Mouse (Mus musculus): ENCODE measurements around the gene Olfr164. TPM values are rescaled to one million over a fixed set of nuclear protein-coding genes. Genes with fewer than 3 reads are reported as not detected.

Gene Olfr164
- not detected in 2 replicates for polyA plus RNA-seq (2012; rRNA removed; ENCODE audit: low replicate concordance)

GRCm38 (mm10) chr16:19313964-19314363 is at the start of gene Olfr164:
Gene Olfr164 (minus strand): TSS chr16:19314064.

Other genes with a start within 250 kb of the Olfr164 start
- 1.2 and 3.8 TPM in 2 replicates for gene Olfr165, start 109.1 kb upstream of the Olfr164 start, polyA plus RNA-seq (2012; rRNA removed; ENCODE audit: low replicate concordance)
- not detected in 2 replicates for gene Olfr166, start 169.6 kb upstream of the Olfr164 start, polyA plus RNA-seq (2012; rRNA removed; ENCODE audit: low replicate concordance)
- not detected in 2 replicates for gene Olfr167, start 208.2 kb upstream of the Olfr164 start, polyA plus RNA-seq (2012; rRNA removed; ENCODE audit: low replicate concordance)
- gene Olfr168, start 221.5 kb upstream of the Olfr164 start, polyA plus RNA-seq (2012; rRNA removed; ENCODE audit: low replicate concordance) = not detected in 2 replicates

Data from duodenum, adult 2 months (tissue).